Mouse (Mus musculus) CH12.LX (cell line): ENCODE measurements around the gene Zbtb44.

Experiments used
- CTCF ChIP-seq, 2 experiments: IDR thresholded peaks in 1 of 2; conservative IDR thresholded peaks in 1 of 2; 2 replicates each; pipeline ENCODE4 v1.5.1; 2011 to 2012; ENCODE audit warnings: low read depth in 2 of 2, low read length in 2 of 2, improper control_type of control experiment in 1 of 2, inconsistent platforms in 1 of 2, mild to moderate bottlenecking in 1 of 2, moderate library complexity in 1 of 2
- EP300 ChIP-seq: IDR thresholded peaks from 2 replicates; pipeline ENCODE4 v1.6.1; 2011; ENCODE audit warnings: low read length, improper control_type of control experiment
- HCFC1 ChIP-seq: IDR thresholded peaks from 2 replicates; pipeline ENCODE4 v1.6.1; 2012; ENCODE audit warnings: low read depth, mild to moderate bottlenecking, inconsistent platforms, low read length, improper control_type of control experiment
- KAT2A ChIP-seq: IDR thresholded peaks from 2 replicates; pipeline ENCODE4 v1.6.1; 2012; ENCODE audit warnings: low read length, improper control_type of control experiment, inconsistent platforms; ENCODE audit not compliant: insufficient replicate concordance
- MAX ChIP-seq: IDR thresholded peaks from 2 replicates; pipeline ENCODE4 v1.6.1; 2011; ENCODE audit warnings: low read length, improper control_type of control experiment
- MYC ChIP-seq: IDR thresholded peaks from 2 replicates; pipeline ENCODE4 v1.6.1; 2011; ENCODE audit warnings: low read depth, mild to moderate bottlenecking, improper control_type of control experiment, low read length

- TF ChIP-seq MAX (no peak), CTCF (conservative IDR thresholded peaks at IDR 0.05 in 1 of 2, IDR thresholded peaks at IDR 0.05 in 1 of 2; ENCODE audit: low read depth in 2 of 2, low read length in 2 of 2) (no peak), MYC (no peak), HCFC1 (no peak), EP300 (no peak), KAT2A (no peak)
These were observed 90.1 kb downstream of the Zbtb44 start for GRCm38 (mm10) chr9:31120533-31120915.
